Mouse (Mus musculus): ENCODE measurements around the gene Cyp4f39.

DNA sequence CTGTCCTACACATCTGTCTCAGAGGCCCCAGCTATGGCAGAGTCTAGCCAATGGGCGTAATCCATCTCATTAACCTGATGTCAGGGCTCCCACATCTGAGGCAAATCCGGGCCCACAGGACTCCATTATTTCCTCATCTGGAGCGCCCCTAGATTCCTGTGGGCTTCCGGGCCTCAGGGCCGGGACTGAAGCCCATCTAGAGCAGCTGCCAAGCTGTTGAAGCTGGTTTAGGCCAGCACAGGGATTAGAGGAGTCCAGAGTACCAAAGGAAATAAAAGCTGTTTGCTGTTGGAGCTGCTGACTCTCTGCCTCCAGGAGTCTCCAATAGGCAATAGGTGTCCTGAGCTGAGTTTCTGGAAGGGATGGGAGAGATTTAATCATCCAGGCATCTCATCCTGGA is 17.4 kb upstream of the Cyp4f39 start:
- TF ChIP-seq GATA1 (IDR thresholded peaks at IDR 0.05; ENCODE audit: low read length) (no peak), TAL1 (IDR thresholded peaks at IDR 0.05; ENCODE audit: low read length) (no peak)
